Mouse (Mus musculus) neural tube, embryonic 13.5 days (tissue): ENCODE measurements at regions not wholly inside any gene's neighbourhood (a gene's known extent, or its start where the extent isn't known, plus 50 kb on each side); places are given as distances from the start of the nearest gene placed in this dataset.

Source experiments
- ATAC-seq: fragments of 200-750 bp; cut with Nextera tagmentation; 2 replicates; pipeline ENCODE4 v1.8.0; 2017; ENCODE audit warnings: low read depth, mild to moderate bottlenecking, moderate TSS enrichment, moderate library complexity
- H3K27ac ChIP-seq: fragments of 300-500 bp; sonication (generic); replicated peaks from 2 replicates; pipeline ENCODE4 v1.5.1; 2015; ENCODE audit warnings: moderate library complexity, mild to moderate bottlenecking, inconsistent platforms
- H3K27me3 ChIP-seq: fragments of 300-500 bp; sonication (generic); 2 replicates; pipeline ENCODE4 v1.6.1; 2015; ENCODE audit warnings: mild to moderate bottlenecking, inconsistent platforms
- H3K36me3 ChIP-seq: fragments of 300-500 bp; sonication (generic); 2 replicates; pipeline ENCODE4 v1.6.1; 2015; ENCODE audit warnings: mild to moderate bottlenecking, inconsistent platforms
- H3K4me1 ChIP-seq: fragments of 300-500 bp; sonication (generic); replicated peaks from 2 replicates; pipeline ENCODE4 v1.6.1; 2015; ENCODE audit warnings: inconsistent platforms
- H3K4me2 ChIP-seq: fragments of 300-500 bp; sonication (generic); 2 replicates; pipeline ENCODE4 v1.6.1; 2015; ENCODE audit warnings: inconsistent platforms, mild to moderate bottlenecking, moderate library complexity
- H3K4me3 ChIP-seq: fragments of 300-500 bp; sonication (generic); 2 replicates; pipeline ENCODE4 v1.5.1; 2015; ENCODE audit warnings: mild to moderate bottlenecking, inconsistent platforms
- H3K9ac ChIP-seq: fragments of 300-500 bp; sonication (generic); 2 replicates; pipeline ENCODE4 v1.6.1; 2015; ENCODE audit warnings: moderate library complexity, mild to moderate bottlenecking, inconsistent platforms
- H3K9me3 ChIP-seq: fragments of 300-500 bp; sonication (generic); 2 replicates; pipeline ENCODE4 v1.6.1; 2016; ENCODE audit warnings: inconsistent platforms
- WGBS: fragments of 180-500 bp; shearing (Covaris S2); methylation state at CpG from one replicate; pipeline ENCODE4 v1.1.7; 2015; 5-methylcytosine and 5-hydroxymethylcytosine counted together

GRCm38 (mm10) chr6:139010501-139010900 is 352.2 kb upstream of the Igbp1b start:
- Histone ChIP-seq H3K27ac (no peak overlapping the region), H3K27me3 (no peaks in the 10 kb centered on the region), H3K9me3 (no peaks in the 10 kb centered on the region), H3K36me3 (no peaks in the 10 kb centered on the region), H3K4me2 (no peak overlapping the region), H3K4me3 (no peak overlapping the region), H3K9ac (no peak overlapping the region), H3K4me1 (no peaks in the 10 kb centered on the region)
- WGBS = 86% methylated on average over 4 of the region's 4 CpGs
- no peak for ATAC-seq
